Mouse (Mus musculus) brain, embryonic 14.5 days (tissue): ENCODE results near the gene Olfr286. TPM values are rescaled to one million over a fixed set of nuclear protein-coding genes. Genes with fewer than 3 reads are reported as not detected.
A peak's percentile ranks its signal among the peaks of the same experiment; 100 is the strongest.

ENCODE experiments used
- DNase-seq: peaks from one replicate; pipeline ENCODE4 v3.0.0-alpha.2; 2011; ENCODE audit warnings: low read depth
- CTCF ChIP-seq: fragments of 200-500 bp; IDR thresholded peaks from 2 replicates; pipeline ENCODE4 v1.5.1; 2012; ENCODE audit warnings: inconsistent platforms, mild to moderate bottlenecking, moderate library complexity, borderline replicate concordance; ENCODE audit not compliant: insufficient read depth, insufficient read length; ENCODE audit errors: extremely low read depth
- POLR2A ChIP-seq: fragments of 200-500 bp; IDR thresholded peaks from 2 replicates; pipeline ENCODE4 v1.6.1; 2012; ENCODE audit warnings: mild to moderate bottlenecking, inconsistent platforms, borderline replicate concordance; ENCODE audit not compliant: poor library complexity, insufficient read depth, insufficient read length, severe bottlenecking; ENCODE audit errors: extremely low read depth
- polyA plus RNA-seq: library from polyadenylated mRNA; depleted of rRNA; stranded (reverse); fragments of >200 nt; gene quantifications from 2 replicates; pipeline ENCODE4 v1.2.3, GENCODE M21; 2012; rRNA removed

The Olfr286 gene
- polyA plus RNA-seq, 1 experiment = not detected

- no peak for DNase-seq
- TF ChIP-seq CTCF = no peak
- no peak for TF ChIP-seq POLR2A
Measured at GRCm38 (mm10) chr15:98195442-98195841, 38.8 kb downstream of the Olfr286 start, which contains the start of gene Olfr288. Gene Olfr288 (minus strand): TSS chr15:98195542.

DNA sequence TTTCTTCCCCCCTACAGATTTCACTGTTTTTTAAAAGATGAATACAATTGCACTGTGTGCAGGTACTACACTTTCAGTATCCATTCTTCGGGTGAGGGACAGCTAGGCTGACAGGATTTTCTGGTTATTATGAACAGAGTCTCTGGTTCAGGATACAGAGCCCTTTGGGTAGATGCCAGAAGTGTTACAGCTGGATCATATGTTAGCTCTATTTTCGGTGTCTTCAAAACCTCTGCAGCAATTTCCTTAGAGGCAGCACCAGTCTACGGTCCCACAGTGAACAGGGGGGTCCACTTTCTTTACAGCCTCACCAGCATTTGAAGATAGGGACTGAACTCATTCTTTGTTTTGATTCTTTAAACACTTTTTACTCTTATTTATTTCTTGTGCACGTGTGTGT, 49.8 kb downstream of the Olfr286 start:
- TF ChIP-seq POLR2A (no peak), CTCF (no peak)
- DNase-seq = no peak

DNA sequence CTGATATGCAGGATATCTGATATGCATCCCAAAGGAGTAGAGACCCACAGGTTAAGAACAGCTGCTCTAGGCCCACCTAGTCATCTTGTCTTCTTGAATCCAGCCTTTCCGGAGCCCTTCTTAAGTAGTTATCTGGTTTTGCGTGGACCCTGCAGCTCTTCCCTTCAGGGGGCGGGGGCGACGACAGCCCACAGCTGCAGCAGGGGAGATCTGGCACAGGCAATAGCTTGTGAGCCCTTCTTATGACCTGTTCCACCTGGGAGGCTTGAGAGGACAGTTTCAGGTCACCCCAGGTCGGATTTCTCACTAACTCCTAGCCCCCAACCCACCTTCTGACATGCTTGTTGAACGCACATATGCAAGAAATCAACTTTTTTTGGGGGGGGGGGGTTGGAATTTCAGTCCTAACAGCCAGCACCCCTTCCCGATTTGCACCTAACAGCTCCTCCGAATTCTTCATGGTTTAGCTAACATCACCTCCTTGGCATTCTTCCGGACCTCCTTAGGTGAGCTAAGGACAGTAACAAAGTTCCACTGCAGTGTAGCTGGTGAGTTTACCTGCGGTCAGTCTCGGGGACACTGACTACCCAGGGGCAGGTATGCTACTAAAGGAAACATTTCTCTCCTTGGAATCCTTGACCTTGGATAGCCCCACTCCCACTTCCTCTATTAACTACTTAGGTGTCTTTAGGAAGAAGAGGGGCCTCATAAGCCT, 52.2 kb downstream of the Olfr286 start:
- TF ChIP-seq CTCF = no peak
- no peak for TF ChIP-seq POLR2A
- no peak for DNase-seq

GRCm38 (mm10) chr15:98181132-98181711, 53.0 kb downstream of the Olfr286 start:
- no peak for TF ChIP-seq POLR2A
- peak; percentile 86 for TF ChIP-seq CTCF
- DNase-seq = peak; percentile 96

DNA sequence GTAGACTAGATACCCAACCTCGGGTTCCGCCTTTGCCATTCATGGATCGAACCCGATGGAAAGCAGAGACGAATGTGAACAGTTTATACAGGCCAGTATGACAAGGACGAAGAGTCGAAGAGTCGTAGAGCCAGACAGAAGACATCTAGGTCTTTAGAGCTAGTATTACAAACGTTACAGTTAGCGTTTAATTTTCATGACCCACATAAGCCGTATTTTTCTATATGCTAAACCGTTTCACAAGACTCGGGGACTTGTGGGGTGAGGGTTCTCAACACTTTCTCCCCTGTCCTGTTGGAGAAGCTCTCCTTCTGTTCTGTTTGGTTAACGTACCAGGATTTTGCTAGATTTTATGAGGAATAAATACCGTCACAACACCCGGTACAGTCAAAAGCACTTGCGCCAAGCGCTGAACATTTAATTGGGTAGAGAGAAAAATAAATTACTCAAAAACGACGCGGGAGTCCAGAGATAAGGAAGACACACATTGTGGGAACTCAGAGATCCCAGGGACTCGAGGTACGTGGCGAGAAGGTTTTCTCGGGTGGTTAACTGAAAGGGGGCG, 53.6 kb downstream of the Olfr286 start:
- DNase-seq = no peak

DNA sequence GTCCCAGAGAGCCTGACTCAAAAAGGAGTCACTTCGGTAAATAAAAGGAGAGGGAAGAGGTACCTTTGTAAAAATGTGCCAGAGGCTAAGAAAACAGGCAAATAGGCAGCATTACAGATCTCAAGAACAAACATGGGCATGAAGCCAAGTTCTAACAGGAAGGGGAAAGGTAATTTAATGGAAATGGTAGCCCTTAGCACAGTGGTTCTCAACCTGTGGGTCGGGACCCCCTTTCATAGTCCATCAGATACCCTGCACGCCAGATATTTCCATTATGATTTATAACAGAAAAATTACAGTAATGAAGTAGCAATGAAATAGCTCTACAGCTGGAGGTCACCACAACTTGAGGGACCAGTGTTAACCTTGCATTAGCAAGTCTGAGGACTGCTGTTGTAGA, 56.9 kb downstream of the Olfr286 start:
- DNase-seq = no peak
- TF ChIP-seq CTCF (no peak), POLR2A (no peak)

More for the DNA sequence above, 53.6 kb downstream of the Olfr286 start:
- no peak for TF ChIP-seq CTCF

Other genes with a start within 250 kb of the Olfr286 start
- 60.2 and 78.5 TPM in 2 replicates for gene Col2a1, start 229.8 kb downstream of the Olfr286 start, polyA plus RNA-seq
- 96.7 and 102 TPM in 2 replicates for gene Pfkm, start 141.9 kb downstream of the Olfr286 start, polyA plus RNA-seq
- gene Senp1, start 140.7 kb downstream of the Olfr286 start, polyA plus RNA-seq = 20.0 and 25.3 TPM in 2 replicates
- gene Asb8, start 68.8 kb downstream of the Olfr286 start, polyA plus RNA-seq = 53.9 and 60.1 TPM in 2 replicates
- 43.2 and 59.2 TPM in 2 replicates for gene Ccdc184, start 67.3 kb downstream of the Olfr286 start, polyA plus RNA-seq
- gene Olfr288, start 38.9 kb downstream of the Olfr286 start, polyA plus RNA-seq = not detected in 2 replicates
- not detected in 2 replicates for gene Gm44579, start 13.5 kb downstream of the Olfr286 start, polyA plus RNA-seq
- gene Olfr287, start 13.4 kb downstream of the Olfr286 start, polyA plus RNA-seq = not detected in 2 replicates
- not detected in 2 replicates for gene H1fnt, start 22.8 kb upstream of the Olfr286 start, polyA plus RNA-seq
- gene Zfp641, start 61.7 kb upstream of the Olfr286 start, polyA plus RNA-seq = 7.7 and 13.9 TPM in 2 replicates
- gene Olfr285, start 82.9 kb upstream of the Olfr286 start, polyA plus RNA-seq = not detected in 2 replicates
- not detected in 2 replicates for gene Olfr284, start 106.5 kb upstream of the Olfr286 start, polyA plus RNA-seq
- gene Olfr283, start 146.5 kb upstream of the Olfr286 start, polyA plus RNA-seq = not detected in 2 replicates
- not detected in 2 replicates for gene Olfr282, start 196.8 kb upstream of the Olfr286 start, polyA plus RNA-seq
- not detected in 2 replicates for gene Olfr281, start 218.1 kb upstream of the Olfr286 start, polyA plus RNA-seq
- not detected in 2 replicates for gene OR5BS1P, start 235.4 kb upstream of the Olfr286 start, polyA plus RNA-seq
- gene Lalba, start 248.3 kb upstream of the Olfr286 start, polyA plus RNA-seq = not detected in 2 replicates